In genomic region chr13:42298302-42298701, GRCm38 (mm10) we compare ENCODE assay signal across 10 mouse cellular contexts. TPM values are rescaled to one million over a fixed set of nuclear protein-coding genes. Genes with fewer than 3 reads are reported as not detected.
A peak's percentile ranks its signal among the peaks of the same experiment; 100 is the strongest.
DNase-seq lines count a peak whose midpoint lies in the region; ATAC-seq lines count a peak whose summit lies in the region.
"Had no signal": no experiment of that assay in that cellular context is flagged by ENCODE, and none has a peak within 500 bp of the region (broad histone marks: within the 10 kb centered on the region; RNA-seq: fewer than 3 reads in every experiment).

No protein-coding gene starts in this region.

- H3K9me3 ChIP-seq in kidney, embryonic 15.5 days (replicated peaks), result no peaks in the 10 kb centered on the region

- H3K9ac ChIP-seq in kidney, embryonic 15.5 days, result no peak overlapping the region

- DNase-seq in kidney, adult 8-10 months, result peak; percentile 60 to 77
- DNase-seq in adipocyte (ENCODE audit: low spot score), result peak; percentile 74
- DNase-seq in heart, adult 9 months (ENCODE audit: low spot score in 2 of 2), result peak; percentile 36 to 65
- DNase-seq in kidney, postnatal 25 days, result peak; percentile 60 to 61
- DNase-seq in thymus, postnatal 4 days, result no peak
- DNase-seq in thymus, postnatal 25 days, result no peak
- DNase-seq: cerebellum, adult 2 months; left cerebral cortex, postnatal 4 days; right cerebral cortex, postnatal 25 days had no signal

- no peak overlapping the region for H3K4me2 ChIP-seq in kidney, embryonic 15.5 days

- H3K27me3 ChIP-seq in kidney, embryonic 15.5 days, result peaks cover 14% of the 10 kb centered on the region

- no peak overlapping the region for H3K27ac ChIP-seq in kidney, embryonic 15.5 days

- H3K4me1 ChIP-seq in kidney, embryonic 15.5 days, result peaks cover 41% of the 10 kb centered on the region

- ATAC-seq in kidney, embryonic 15.5 days (replicated peaks; ENCODE audit: low FRiP score), result no peak

- no peak overlapping the region for H3K4me3 ChIP-seq in kidney, embryonic 15.5 days (replicated peaks)

- no peaks in the 10 kb centered on the region for H3K36me3 ChIP-seq in kidney, embryonic 15.5 days

- WGBS in kidney, embryonic 15.5 days, result 61% methylated on average over 8 of the region's 8 CpGs

RNA-seq across cellular contexts. Expression of gene Edn1, which starts 3.0 kb away (rescaled TPM):
- 2.4 and 2.6 TPM in 2 replicates for polyA plus RNA-seq in kidney, embryonic 15.5 days (2015; fragmentation: Nextera tagmentation; extraction: Ambion mirVana)

Comparison
In these comparisons a context has a peak if more than half of its experiments do, and no peak if none do; other contexts are left out.
1. DNase-seq: peak in kidney, adult 8-10 months (2 of 2), adipocyte (single experiment), heart, adult 9 months (2 of 2) and kidney, postnatal 25 days (2 of 2); none in thymus, postnatal 4 days (single experiment) and thymus, postnatal 25 days (single experiment).